Mouse (Mus musculus) embryonic facial prominence, embryonic 13.5 days (tissue): Measurements from ENCODE around the gene Ccl1. TPM values are rescaled to one million over a fixed set of nuclear protein-coding genes. Genes with fewer than 3 reads are reported as not detected.

Source experiments
- ATAC-seq: fragments of 200-750 bp; cut with Nextera tagmentation; 2 replicates; pipeline ENCODE4 v1.8.0; 2017; ENCODE audit warnings: low read depth; ENCODE audit not compliant: insufficient number of reproducible peaks, insufficient read depth, low FRiP score, low TSS enrichment
- H3K27ac ChIP-seq: fragments of 300-500 bp; sonication (generic); 2 replicates; pipeline ENCODE4 v1.5.1; 2015; ENCODE audit warnings: moderate library complexity, mild to moderate bottlenecking, inconsistent platforms
- H3K27me3 ChIP-seq: fragments of 300-500 bp; sonication (generic); 2 replicates; pipeline ENCODE4 v1.6.1; 2015; ENCODE audit warnings: mild to moderate bottlenecking, inconsistent platforms
- H3K36me3 ChIP-seq: fragments of 300-500 bp; sonication (generic); 2 replicates; pipeline ENCODE4 v1.6.1; 2015; ENCODE audit warnings: mild to moderate bottlenecking, inconsistent platforms
- H3K4me1 ChIP-seq: fragments of 300-500 bp; sonication (generic); 2 replicates; pipeline ENCODE4 v1.6.1; 2015; ENCODE audit warnings: inconsistent platforms
- H3K4me2 ChIP-seq: fragments of 300-500 bp; sonication (generic); 2 replicates; pipeline ENCODE4 v1.6.1; 2015; ENCODE audit warnings: moderate library complexity, mild to moderate bottlenecking, inconsistent platforms
- H3K4me3 ChIP-seq: fragments of 300-500 bp; sonication (generic); 2 replicates; pipeline ENCODE4 v1.5.1; 2015; ENCODE audit warnings: mild to moderate bottlenecking, inconsistent platforms
- H3K9ac ChIP-seq: fragments of 300-500 bp; sonication (generic); 2 replicates; pipeline ENCODE4 v1.6.1; 2015; ENCODE audit warnings: mild to moderate bottlenecking, inconsistent platforms
- H3K9me3 ChIP-seq: fragments of 300-500 bp; sonication (generic); 2 replicates; pipeline ENCODE4 v1.6.1; 2016; ENCODE audit warnings: inconsistent platforms
- WGBS: fragments of 180-500 bp; shearing (Covaris S2); methylation state at CpG from one replicate; pipeline ENCODE4 v1.1.7; 2015; ENCODE audit warnings: mixed read lengths; 5-methylcytosine and 5-hydroxymethylcytosine counted together
- polyA plus RNA-seq: library from polyadenylated mRNA; unstranded; fragments of >200 nt; fragmentation: Nextera tagmentation; extraction: Ambion mirVana; gene quantifications from 2 replicates; pipeline ENCODE4 v1.2.1, GENCODE M21; 2015

Gene Ccl1
- not detected in 2 replicates for polyA plus RNA-seq

DNA sequence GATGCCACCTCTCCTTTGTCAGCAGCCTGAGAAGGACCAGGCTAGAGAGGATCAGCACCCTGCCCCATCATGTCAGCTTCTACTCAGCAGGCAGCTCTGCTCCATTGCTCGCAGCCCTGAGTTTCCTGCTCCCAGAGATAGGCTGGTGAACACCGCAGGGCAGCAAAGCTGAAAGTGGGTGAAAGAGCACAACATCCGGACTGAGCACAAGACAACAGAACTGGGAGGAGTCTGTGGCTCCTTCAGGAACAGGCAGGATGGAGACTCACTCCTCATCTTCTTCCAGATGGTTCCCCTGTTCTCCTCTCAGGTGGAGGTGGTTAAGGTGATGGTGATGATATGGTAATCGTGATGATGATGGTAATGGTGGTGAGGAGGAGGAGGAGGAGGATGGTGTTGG lies at the start of gene Ccl1:
Ccl1 (minus strand) TSS at position 101 of the 400 bp plus-strand sequence.
- Histone ChIP-seq H3K9ac (no peak within 1 kb of the TSS), H3K36me3 (no peaks in the 10 kb centered on the region), H3K27me3 (no peaks in the 10 kb centered on the region; the same call in 1 of the 2 replicates), H3K4me2 (no peak within 1 kb of the TSS), H3K4me3 (no peak within 1 kb of the TSS), H3K4me1 (no peaks in the 10 kb centered on the region), H3K27ac (no peak within 1 kb of the TSS), H3K9me3 (no peaks in the 10 kb centered on the region)
- 72% methylated on average over 4 of the region's 4 CpGs for WGBS
- ATAC-seq: no peak

GRCm38 (mm10) chr11:82351039-82351438 lies 45.5 kb upstream of the Ccl1 start:
- Histone ChIP-seq H3K4me1 (no peaks in the 10 kb centered on the region), H3K9ac (no peak overlapping the region), H3K4me3 (no peak overlapping the region), H3K27me3 (no peaks in the 10 kb centered on the region), H3K4me2 (no peak overlapping the region), H3K9me3 (no peaks in the 10 kb centered on the region), H3K36me3 (no peaks in the 10 kb centered on the region), H3K27ac (no peak overlapping the region)
- 83% methylated on average over 10 of the region's 10 CpGs for whole genome bisulfite sequencing
- no peak for ATAC-seq

GRCm38 (mm10) chr11:82340900-82341299 lies 35.4 kb upstream of the Ccl1 start:
- H3K9ac ChIP-seq: no peak overlapping the region
- no peaks in the 10 kb centered on the region for H3K36me3 ChIP-seq
- H3K27me3 ChIP-seq: no peaks in the 10 kb centered on the region
- ATAC-seq: no peak
- H3K4me3 ChIP-seq: no peak overlapping the region
- H3K27ac ChIP-seq: no peak overlapping the region
- H3K4me2 ChIP-seq: no peak overlapping the region
- no peaks in the 10 kb centered on the region for H3K4me1 ChIP-seq
- no peaks in the 10 kb centered on the region for H3K9me3 ChIP-seq
- 52% methylated on average over 2 of the region's 2 CpGs for WGBS

- no peaks in the 10 kb centered on the region for H3K27me3 ChIP-seq
- 57% methylated on average over 6 of the region's 6 CpGs for WGBS
- no peak for ATAC-seq
- H3K36me3 ChIP-seq: no peaks in the 10 kb centered on the region
- no peaks in the 10 kb centered on the region for H3K9me3 ChIP-seq
- no peak overlapping the region for H3K27ac ChIP-seq
- no peak overlapping the region for H3K4me2 ChIP-seq
- no peak overlapping the region for H3K4me3 ChIP-seq
- no peak overlapping the region for H3K9ac ChIP-seq
- H3K4me1 ChIP-seq: no peaks in the 10 kb centered on the region
Observed at GRCm38 (mm10) chr11:82340416-82340815, 34.9 kb upstream of the Ccl1 start.

DNA sequence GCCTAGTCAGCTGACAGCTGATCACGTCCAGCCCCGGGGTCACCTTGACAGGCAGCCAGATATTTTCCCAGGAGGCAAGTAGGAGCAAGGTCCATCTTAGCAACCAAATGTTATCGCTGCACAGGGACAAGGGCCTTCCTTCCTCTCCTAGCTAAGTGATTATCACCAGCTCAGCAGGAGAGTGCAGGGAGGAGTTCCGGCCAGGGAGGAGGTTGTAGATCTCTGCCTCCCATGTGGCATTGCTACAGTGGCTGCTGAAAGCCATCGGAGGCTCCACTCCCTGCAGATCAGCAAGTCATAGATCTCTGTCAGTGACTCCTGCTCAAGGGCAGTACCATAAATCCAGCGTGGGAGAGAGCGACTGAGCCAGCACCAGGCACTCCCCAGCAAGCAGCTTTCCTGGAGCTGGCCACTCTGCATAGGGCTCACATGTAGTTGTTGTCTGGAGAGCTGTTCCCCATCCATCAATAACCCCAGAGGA lies 34.5 kb upstream of the Ccl1 start:
- WGBS: 45% methylated on average over 7 of the region's 7 CpGs
- H3K9me3 ChIP-seq: no peaks in the 10 kb centered on the region
- H3K27me3 ChIP-seq: no peaks in the 10 kb centered on the region
- H3K4me3 ChIP-seq: no peak overlapping the region
- no peak overlapping the region for H3K9ac ChIP-seq
- no peaks in the 10 kb centered on the region for H3K4me1 ChIP-seq
- ATAC-seq: no peak
- H3K4me2 ChIP-seq: no peak overlapping the region
- H3K36me3 ChIP-seq: no peaks in the 10 kb centered on the region
- no peak overlapping the region for H3K27ac ChIP-seq

GRCm38 (mm10) chr11:82313153-82313552 lies 7.7 kb upstream of the Ccl1 start:
- Histone ChIP-seq H3K4me3 (no peak overlapping the region), H3K27me3 (no peaks in the 10 kb centered on the region; the same call in 1 of the 2 replicates), H3K9ac (no peak overlapping the region), H3K27ac (no peak overlapping the region), H3K4me2 (no peak overlapping the region), H3K9me3 (no peaks in the 10 kb centered on the region), H3K36me3 (no peaks in the 10 kb centered on the region), H3K4me1 (no peaks in the 10 kb centered on the region)
- WGBS: 36% methylated on average over 7 of the region's 7 CpGs
- ATAC-seq: no peak

GRCm38 (mm10) chr11:82310336-82311045 lies 5.0 kb upstream of the Ccl1 start:
- 20% methylated on average over 11 of the region's 12 CpGs for WGBS
- Histone ChIP-seq H3K4me1 (no peaks in the 10 kb centered on the region), H3K4me3 (no peak overlapping the region), H3K9me3 (no peaks in the 10 kb centered on the region), H3K4me2 (no peak overlapping the region), H3K27ac (no peak overlapping the region), H3K9ac (no peak overlapping the region), H3K27me3 (no peaks in the 10 kb centered on the region; the same call in 1 of the 2 replicates), H3K36me3 (no peaks in the 10 kb centered on the region)
- ATAC-seq: no peak

GRCm38 (mm10) chr11:82297895-82298294 lies 7.6 kb downstream of the Ccl1 start:
- Histone ChIP-seq H3K9me3 (0 out of 2 replicates have a peak, but pooled peaks cover 4% of the 10 kb centered on the region), H3K4me2 (no peak overlapping the region), H3K36me3 (no peaks in the 10 kb centered on the region), H3K4me1 (no peaks in the 10 kb centered on the region), H3K9ac (no peak overlapping the region), H3K4me3 (no peak overlapping the region), H3K27ac (no peak overlapping the region), H3K27me3 (no peaks in the 10 kb centered on the region)
- 72% methylated on average over 4 of the region's 4 CpGs for WGBS
- ATAC-seq: no peak

- no peak for ATAC-seq
- Histone ChIP-seq H3K4me1 (no peaks in the 10 kb centered on the region), H3K9me3 (0 out of 2 replicates have a peak, but pooled peaks cover 5% of the 10 kb centered on the region), H3K4me2 (no peak overlapping the region), H3K36me3 (no peaks in the 10 kb centered on the region), H3K27me3 (no peaks in the 10 kb centered on the region), H3K27ac (no peak overlapping the region), H3K9ac (no peak overlapping the region), H3K4me3 (no peak overlapping the region)
Observed at GRCm38 (mm10) chr11:82290841-82291240, 14.6 kb downstream of the Ccl1 start.

DNA sequence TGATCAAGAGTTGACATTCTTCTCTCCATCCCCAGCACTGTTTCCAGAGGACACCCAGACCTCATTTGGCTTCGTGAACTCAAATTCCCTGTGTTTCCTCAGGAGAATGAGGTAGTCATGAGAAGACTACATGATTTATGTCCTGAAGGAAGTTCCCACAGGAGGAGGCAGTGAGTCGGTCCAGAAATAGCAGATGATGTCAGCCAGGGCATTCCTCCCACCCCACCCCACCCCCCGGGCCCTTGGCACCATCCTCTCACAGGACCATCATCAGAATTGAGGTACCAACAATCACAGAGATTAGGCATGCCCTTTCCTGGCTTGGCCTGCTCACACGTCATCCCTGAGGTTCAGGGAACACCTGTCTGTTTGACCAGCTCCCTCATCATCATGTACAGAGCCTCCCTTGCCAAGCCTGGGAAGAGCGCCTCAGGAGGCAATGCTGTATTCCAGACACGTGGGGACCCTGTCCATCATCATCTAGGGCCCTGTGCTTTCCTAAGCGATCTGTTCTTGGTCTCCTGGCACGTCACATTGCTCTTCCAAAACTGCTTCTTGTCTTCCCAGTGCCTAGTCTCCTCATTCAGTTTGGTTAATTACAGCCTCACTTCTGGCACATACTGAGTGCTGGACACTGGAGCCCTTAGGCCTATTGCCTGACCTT lies 31.2 kb downstream of the Ccl1 start:
- H3K9me3 ChIP-seq: no peaks in the 10 kb centered on the region
- no peak overlapping the region for H3K4me3 ChIP-seq
- H3K36me3 ChIP-seq: no peaks in the 10 kb centered on the region
- H3K4me1 ChIP-seq: no peaks in the 10 kb centered on the region
- H3K27me3 ChIP-seq: no peaks in the 10 kb centered on the region
- no peak overlapping the region for H3K9ac ChIP-seq
- no peak overlapping the region for H3K4me2 ChIP-seq
- 75% methylated on average over 8 of the region's 8 CpGs for WGBS
- H3K27ac ChIP-seq: no peak overlapping the region
- no peak for ATAC-seq

GRCm38 (mm10) chr11:82259131-82259530 lies 46.4 kb downstream of the Ccl1 start:
- no peak for ATAC-seq
- Histone ChIP-seq H3K36me3 (no peaks in the 10 kb centered on the region), H3K27ac (no peak overlapping the region), H3K9me3 (no peaks in the 10 kb centered on the region), H3K4me1 (no peaks in the 10 kb centered on the region), H3K9ac (no peak overlapping the region), H3K4me2 (no peak overlapping the region), H3K4me3 (no peak overlapping the region), H3K27me3 (peaks cover 30% of the 10 kb centered on the region)
- WGBS: 40% methylated on average over 4 of the region's 4 CpGs

DNA sequence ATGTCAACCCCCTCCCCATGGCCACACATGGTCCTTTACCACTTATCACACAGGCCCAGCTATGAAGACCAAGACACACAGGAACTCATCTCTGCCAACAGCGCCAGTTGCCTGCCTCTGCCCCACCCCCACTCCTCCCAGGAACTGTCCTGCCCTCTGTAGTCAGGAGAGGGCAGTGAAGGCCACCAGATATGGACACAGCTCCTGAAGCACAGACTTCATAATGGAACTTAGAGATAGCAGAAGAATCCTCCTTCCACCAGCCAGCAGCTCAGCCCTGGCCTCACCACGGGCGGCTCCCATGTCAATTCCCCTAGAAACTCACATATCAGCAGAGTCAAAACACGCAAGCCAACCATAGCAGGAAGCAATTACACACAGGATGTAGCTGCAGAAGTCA lies 49.9 kb downstream of the Ccl1 start:
- 19% methylated on average over 4 of the region's 4 CpGs for WGBS
- Histone ChIP-seq H3K9me3 (no peaks in the 10 kb centered on the region), H3K27ac (no peak overlapping the region), H3K36me3 (no peaks in the 10 kb centered on the region), H3K27me3 (peaks cover 28% of the 10 kb centered on the region), H3K4me2 (no peak overlapping the region), H3K4me3 (no peak overlapping the region), H3K9ac (no peak overlapping the region), H3K4me1 (no peaks in the 10 kb centered on the region)
- no peak; the same call in 1 of the 2 replicates for ATAC-seq
